Mouse (Mus musculus): ENCODE measurements around the gene Gm20517.

DNA sequence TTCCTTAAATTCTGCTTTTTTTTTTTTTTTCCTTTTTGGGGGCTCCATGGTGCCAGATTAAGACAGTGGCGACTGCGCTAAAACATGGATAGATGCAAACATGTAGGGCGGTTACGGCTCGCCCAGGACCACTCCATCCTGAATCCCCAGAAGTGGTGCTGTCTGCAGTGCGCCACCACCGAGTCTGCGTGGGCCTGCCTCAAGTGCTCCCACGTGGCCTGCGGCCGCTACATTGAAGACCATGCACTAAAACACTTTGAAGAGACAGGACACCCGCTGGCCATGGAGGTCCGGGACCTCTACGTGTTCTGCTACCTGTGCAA is 60.6 kb downstream of the Gm20517 start:
- no peak for TF ChIP-seq EP300 (IDR thresholded peaks at IDR 0.05; ENCODE audit: low read depth)
- no peak for TF ChIP-seq CTCF (IDR thresholded peaks at IDR 0.05; ENCODE audit: low read depth)

Measured in liver, embryonic 14.5 days (tissue).